Mouse (Mus musculus) neural tube, postnatal 0 days (tissue): ENCODE measurements around the gene Tcf21. TPM values are rescaled to one million over a fixed set of nuclear protein-coding genes. Genes with fewer than 3 reads are reported as not detected.

ENCODE experiments used
- polyA plus RNA-seq: library from polyadenylated mRNA; unstranded; fragments of >200 nt; fragmentation: Nextera tagmentation; extraction: Ambion mirVana; gene quantifications from 2 replicates; pipeline ENCODE4 v1.2.1, GENCODE M21; 2015

The Tcf21 gene
- not detected in 2 replicates for polyA plus RNA-seq

DNA sequence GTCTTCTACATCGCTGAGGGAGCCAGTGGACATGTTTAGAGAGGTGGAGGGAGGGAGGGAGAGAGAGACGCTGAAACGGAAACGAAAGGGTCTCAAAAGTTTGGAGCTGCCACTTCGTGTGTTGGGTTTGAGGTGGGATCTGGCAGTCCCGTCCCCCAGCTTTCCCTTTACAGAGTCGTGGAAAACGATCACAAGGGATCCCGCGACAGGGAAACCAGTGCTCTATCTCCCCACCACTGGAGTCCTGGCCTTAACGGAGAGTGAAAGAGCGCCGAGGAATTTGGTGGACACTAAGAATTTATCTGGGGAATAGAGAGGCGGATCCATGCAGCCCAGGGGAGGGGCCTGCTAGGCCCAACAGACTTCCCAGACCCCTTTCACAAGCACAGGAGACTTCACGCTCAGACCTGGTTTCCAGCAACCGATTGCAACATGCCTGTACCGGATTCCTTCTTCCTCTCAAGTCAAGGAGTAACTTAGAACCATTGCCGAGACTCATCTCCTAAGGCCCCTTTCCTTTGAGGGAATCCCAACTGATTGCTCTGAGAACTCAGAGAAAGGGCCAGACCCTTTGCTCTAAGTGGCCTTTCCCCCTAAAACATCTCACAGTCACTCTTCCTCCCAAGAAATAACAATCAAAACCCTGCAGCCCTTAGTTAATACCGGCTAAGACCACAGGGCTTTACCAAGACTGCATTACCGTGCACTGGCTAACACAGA is at the start of gene Tcf21:
TSS of gene Tcf21 (minus strand) at position 304 of the 720 bp plus-strand sequence.

Other genes starting within 250 kb of the Tcf21 start
- gene Slc2a12, start 175.2 kb downstream of the Tcf21 start, polyA plus RNA-seq: 3.2 and 3.3 TPM in 2 replicates
- gene Tbpl1, start 88.2 kb downstream of the Tcf21 start, polyA plus RNA-seq: 57.3 and 59.0 TPM in 2 replicates